Mouse (Mus musculus): ENCODE measurements around the gene Slc27a3. TPM values are rescaled to one million over a fixed set of nuclear protein-coding genes. Genes with fewer than 3 reads are reported as not detected.
A peak's percentile ranks its signal among the peaks of the same experiment; 100 is the strongest.

Slc27a3 gene
- polyA plus RNA-seq, 1 experiment from 2014 or later: 38.8 TPM

DNA sequence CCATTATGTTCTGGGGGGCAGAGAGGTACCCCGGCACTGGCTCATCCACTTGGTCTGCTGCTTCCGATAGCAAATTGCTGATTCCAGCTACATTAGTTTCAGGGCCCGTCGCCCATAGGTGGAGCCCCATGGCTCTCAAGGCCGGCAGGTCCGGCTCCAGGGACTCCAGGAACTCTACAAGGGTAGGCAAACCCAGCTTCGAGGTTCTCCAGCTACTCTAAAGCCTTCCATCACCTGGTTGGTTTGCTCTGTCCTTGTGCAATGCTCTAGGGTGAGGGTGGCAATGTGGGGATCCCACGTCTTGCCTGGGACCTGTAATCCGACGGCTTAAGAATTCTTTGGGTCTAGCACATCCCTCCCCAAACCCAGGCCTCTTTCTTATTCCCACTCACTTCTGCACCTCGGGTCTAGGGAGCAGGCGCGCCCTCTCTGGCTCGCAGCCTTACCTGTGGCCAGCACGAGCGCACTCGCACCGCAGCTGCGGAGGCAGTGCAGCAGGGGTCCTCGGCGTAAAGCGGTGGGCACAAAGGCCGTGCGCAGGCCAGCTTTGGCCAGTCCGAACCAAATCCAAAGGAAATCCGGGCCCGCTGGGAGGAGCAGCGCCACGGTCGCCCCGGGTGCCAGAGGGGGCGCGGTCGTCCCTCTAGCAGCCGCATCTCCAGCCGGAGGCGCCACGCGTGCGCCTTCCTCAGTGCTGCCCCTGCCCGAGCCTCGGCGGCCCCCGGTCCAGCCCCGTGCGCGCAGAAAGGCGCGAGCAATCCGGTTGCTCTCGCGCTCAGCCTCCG is 820 bp downstream of the Slc27a3 start:
- Histone ChIP-seq H3K36me3 (peaks cover 58% of the 10 kb centered on the region), H3K9me3 (no peaks in the 10 kb centered on the region), H3K4me3 (peak overlapping the region; percentile 77), H3K4me1 (peaks cover 41% of the 10 kb centered on the region), H3K27me3 (no peaks in the 10 kb centered on the region), H3K4me2 (replicated peaks) (peak overlapping the region; percentile 90), H3K27ac (peak overlapping the region; percentile 98), H3K9ac (peak overlapping the region; percentile 89)
- 3% methylated on average over 53 of the region's 53 CpGs for WGBS
- ATAC-seq (ENCODE audit: low FRiP score, low read depth): peak; percentile 64

DNA sequence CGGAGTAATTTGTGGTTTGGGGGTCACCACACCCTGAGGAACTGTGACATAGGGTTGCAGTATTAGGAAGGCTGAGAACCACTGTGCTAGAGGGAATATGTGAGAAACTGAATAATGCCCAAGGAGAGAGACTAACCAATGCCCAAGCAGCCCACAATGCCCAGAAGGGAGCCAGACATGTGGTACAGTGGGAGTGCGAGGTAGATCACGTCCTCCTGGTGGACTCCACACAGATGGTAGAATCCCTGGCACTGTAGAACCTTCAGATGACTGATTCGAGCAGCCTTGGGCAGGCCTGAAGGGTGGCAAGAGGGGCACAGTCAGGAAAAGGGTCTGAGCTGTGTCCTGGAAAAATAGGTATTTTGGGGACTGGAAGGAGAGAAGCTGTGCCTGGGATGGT is 1.5 kb downstream of the Slc27a3 start:
- H3K36me3 ChIP-seq: peaks cover 53% of the 10 kb centered on the region
- WGBS: 72% methylated on average over 4 of the region's 4 CpGs
- H3K27ac ChIP-seq: no peak overlapping the region
- peak overlapping the region; percentile 89 for H3K9ac ChIP-seq
- no peaks in the 10 kb centered on the region for H3K27me3 ChIP-seq
- no peaks in the 10 kb centered on the region for H3K9me3 ChIP-seq
- H3K4me1 ChIP-seq: peaks cover 41% of the 10 kb centered on the region
- H3K4me3 ChIP-seq: peak overlapping the region; percentile 77
- no peak for ATAC-seq (ENCODE audit: low FRiP score, low read depth)
- H3K4me2 ChIP-seq (replicated peaks): peak overlapping the region; percentile 90

DNA sequence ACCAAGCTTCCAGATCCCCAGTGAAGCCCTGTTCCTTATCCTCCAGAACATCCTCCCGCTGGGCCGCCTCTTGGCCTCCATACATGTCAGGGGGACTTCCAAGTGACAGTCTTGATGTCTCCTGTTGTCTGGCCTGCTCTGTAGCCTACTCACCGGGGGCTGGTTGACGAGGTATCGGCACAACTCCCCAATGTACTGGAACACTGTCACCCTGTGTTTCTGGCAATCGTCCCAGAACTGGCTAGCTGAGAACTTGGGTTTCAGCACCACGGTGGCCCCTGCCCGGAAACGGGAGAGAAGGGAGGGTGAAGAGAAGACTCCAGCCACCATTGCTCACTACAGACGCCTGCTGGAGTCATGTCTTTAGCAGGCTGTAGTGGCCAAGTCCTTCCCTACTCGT is 2.3 kb downstream of the Slc27a3 start:
- H3K4me2 ChIP-seq (replicated peaks): peak overlapping the region; percentile 90
- peak overlapping the region; percentile 77 for H3K4me3 ChIP-seq
- peaks cover 46% of the 10 kb centered on the region for H3K36me3 ChIP-seq
- H3K27ac ChIP-seq: no peak overlapping the region; the same call in 1 of the 2 replicates
- peaks cover 41% of the 10 kb centered on the region for H3K4me1 ChIP-seq
- WGBS: 60% methylated on average over 11 of the region's 11 CpGs
- H3K27me3 ChIP-seq: no peaks in the 10 kb centered on the region
- no peak for ATAC-seq (ENCODE audit: low FRiP score, low read depth)
- no peaks in the 10 kb centered on the region for H3K9me3 ChIP-seq
- peak overlapping the region; percentile 89; the same call in 1 of the 2 replicates for H3K9ac ChIP-seq

DNA sequence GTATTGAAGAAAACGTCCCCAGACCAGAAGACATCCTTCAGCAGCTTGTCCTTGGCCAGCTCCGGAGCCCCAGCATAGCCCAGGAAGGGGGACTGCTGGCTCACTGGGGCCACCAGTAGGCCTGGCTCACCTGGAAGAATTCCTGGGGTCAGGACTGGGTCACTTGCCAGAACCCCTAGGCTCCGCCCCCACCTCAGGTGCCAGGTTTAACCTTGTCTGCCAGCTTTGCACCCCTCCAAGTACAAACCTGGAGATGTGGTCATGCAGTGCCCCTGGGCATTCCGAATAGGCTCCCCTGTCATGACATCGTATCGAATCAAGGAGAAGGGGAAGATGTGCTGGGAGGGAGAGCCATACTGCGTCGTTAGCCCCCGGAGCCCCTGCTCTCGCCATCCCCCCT is 2.9 kb downstream of the Slc27a3 start:
- H3K9me3 ChIP-seq: no peaks in the 10 kb centered on the region
- ATAC-seq (ENCODE audit: low FRiP score, low read depth): no peak
- H3K4me1 ChIP-seq: peaks cover 41% of the 10 kb centered on the region
- 93% methylated on average over 10 of the region's 10 CpGs for WGBS
- H3K4me3 ChIP-seq: no peak overlapping the region
- peaks cover 40% of the 10 kb centered on the region for H3K36me3 ChIP-seq
- H3K9ac ChIP-seq: peak overlapping the region; percentile 89; the same call in 1 of the 2 replicates
- no peaks in the 10 kb centered on the region for H3K27me3 ChIP-seq
- peak overlapping the region; percentile 90 for H3K4me2 ChIP-seq (replicated peaks)
- H3K27ac ChIP-seq: no peak overlapping the region

DNA sequence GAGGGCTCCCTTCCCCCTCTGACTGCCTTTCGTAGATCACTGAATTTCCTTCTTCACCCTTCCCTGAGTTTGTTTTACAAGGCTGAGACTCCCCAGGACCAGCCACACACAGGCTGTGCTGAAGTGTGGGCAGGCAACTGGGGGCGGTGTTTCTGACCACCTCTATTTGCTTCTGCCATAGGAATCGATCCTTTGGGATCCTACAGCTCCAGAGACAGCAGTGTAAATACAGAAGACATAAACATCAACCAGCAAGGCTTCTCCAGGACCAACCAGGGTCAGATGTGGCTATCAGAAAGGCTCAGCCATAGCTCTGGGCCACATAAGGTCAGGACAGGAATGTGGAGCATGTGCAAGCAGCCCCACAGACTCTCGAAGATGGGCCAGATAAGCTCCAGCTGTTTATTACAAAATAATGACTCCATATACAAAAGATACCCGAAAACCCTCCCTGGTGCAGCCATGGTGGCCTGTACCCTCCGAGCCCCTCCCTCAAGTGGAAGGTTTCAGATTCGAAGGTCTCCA is 4.8 kb downstream of the Slc27a3 start:
- H3K4me2 ChIP-seq (replicated peaks): no peak overlapping the region
- no peak overlapping the region for H3K9ac ChIP-seq
- no peak overlapping the region for H3K27ac ChIP-seq
- no peaks in the 10 kb centered on the region for H3K27me3 ChIP-seq
- H3K9me3 ChIP-seq: no peaks in the 10 kb centered on the region
- 69% methylated on average over 7 of the region's 7 CpGs for WGBS
- H3K4me1 ChIP-seq: peaks cover 25% of the 10 kb centered on the region
- H3K4me3 ChIP-seq: no peak overlapping the region
- ATAC-seq (ENCODE audit: low FRiP score, low read depth): no peak
- peaks cover 32% of the 10 kb centered on the region for H3K36me3 ChIP-seq

DNA sequence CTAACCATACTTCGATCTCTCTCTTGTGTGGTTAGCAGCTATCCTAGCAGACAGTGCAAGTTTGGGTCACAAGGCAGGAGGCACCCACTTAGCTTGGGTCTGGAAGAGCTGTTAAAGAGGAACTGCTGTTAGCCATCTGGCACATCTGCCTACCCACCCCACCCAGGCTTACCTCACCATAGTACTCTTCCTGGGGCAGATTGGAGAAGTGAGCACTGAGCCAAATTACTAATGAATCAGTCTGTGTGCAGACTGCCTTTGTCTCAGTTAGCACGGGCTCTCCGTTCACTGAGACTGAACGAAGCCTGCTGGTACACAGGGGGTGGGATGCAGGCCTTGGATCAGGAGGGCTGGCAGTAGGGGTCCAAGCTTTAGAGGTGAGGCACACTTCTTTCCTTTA is 6.0 kb downstream of the Slc27a3 start:
- Histone ChIP-seq H3K9ac (no peak overlapping the region), H3K4me1 (peaks cover 20% of the 10 kb centered on the region), H3K27ac (no peak overlapping the region), H3K27me3 (no peaks in the 10 kb centered on the region), H3K9me3 (no peaks in the 10 kb centered on the region), H3K36me3 (peaks cover 32% of the 10 kb centered on the region), H3K4me3 (no peak overlapping the region), H3K4me2 (replicated peaks) (no peak overlapping the region)
- ATAC-seq (ENCODE audit: low FRiP score, low read depth): no peak
- 90% methylated on average over 4 of the region's 4 CpGs for WGBS

DNA sequence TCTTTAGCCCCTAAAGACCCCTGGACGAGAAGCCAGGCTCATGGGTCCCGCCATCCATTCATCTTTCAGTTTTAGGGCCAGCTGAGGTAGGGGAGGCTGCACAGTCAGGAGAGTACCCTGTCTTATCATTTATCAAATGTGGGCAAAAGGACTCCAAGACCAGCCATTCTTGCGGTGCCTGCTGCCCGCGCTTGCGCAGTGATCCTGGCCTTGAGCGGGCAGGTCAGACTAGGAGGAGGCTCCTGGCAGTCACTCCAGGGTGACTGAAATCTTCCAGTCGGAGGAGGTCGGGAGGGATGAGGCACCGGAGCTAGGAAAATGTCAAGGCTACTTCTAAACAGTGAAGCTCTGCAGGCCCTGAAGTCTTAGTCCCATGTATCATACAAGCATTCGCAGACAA is 8.0 kb downstream of the Slc27a3 start:
- H3K4me2 ChIP-seq (replicated peaks): no peak overlapping the region
- no peak overlapping the region for H3K4me3 ChIP-seq
- no peak overlapping the region for H3K9ac ChIP-seq
- no peaks in the 10 kb centered on the region for H3K27me3 ChIP-seq
- no peak overlapping the region for H3K27ac ChIP-seq
- WGBS: 76% methylated on average over 11 of the region's 11 CpGs
- no peak for ATAC-seq (ENCODE audit: low FRiP score, low read depth)
- H3K4me1 ChIP-seq: peaks cover under 1% of the 10 kb centered on the region
- peaks cover 28% of the 10 kb centered on the region for H3K36me3 ChIP-seq
- H3K9me3 ChIP-seq: no peaks in the 10 kb centered on the region

DNA sequence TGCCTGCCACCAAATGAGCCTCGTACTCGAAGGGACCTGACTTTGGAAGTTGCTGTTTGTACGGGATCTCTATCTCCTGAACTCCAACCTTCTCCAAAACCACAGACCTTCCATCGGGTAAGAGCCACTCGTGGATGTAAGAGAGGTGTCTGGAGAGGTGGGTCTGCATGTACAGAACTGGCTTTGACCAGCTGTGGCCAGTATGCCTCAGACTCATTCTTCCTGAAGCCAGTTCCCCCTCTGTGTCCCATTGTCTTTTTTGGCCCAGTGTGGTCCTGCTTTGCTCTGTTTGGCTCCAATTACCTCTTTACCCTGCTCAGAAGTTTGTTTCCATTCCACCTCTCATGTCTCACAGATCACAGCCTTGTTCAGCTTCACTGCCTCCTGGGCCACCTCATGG is 11.2 kb downstream of the Slc27a3 start:
- Histone ChIP-seq H3K4me3 (no peak overlapping the region), H3K27me3 (no peaks in the 10 kb centered on the region), H3K9ac (no peak overlapping the region), H3K27ac (no peak overlapping the region), H3K4me1 (0 out of 2 replicates have a peak, but pooled peaks cover 3% of the 10 kb centered on the region), H3K4me2 (replicated peaks) (no peak overlapping the region), H3K9me3 (no peaks in the 10 kb centered on the region), H3K36me3 (no peaks in the 10 kb centered on the region)
- no peak for ATAC-seq (ENCODE audit: low FRiP score, low read depth)
- WGBS: 89% methylated on average over 5 of the region's 5 CpGs

DNA sequence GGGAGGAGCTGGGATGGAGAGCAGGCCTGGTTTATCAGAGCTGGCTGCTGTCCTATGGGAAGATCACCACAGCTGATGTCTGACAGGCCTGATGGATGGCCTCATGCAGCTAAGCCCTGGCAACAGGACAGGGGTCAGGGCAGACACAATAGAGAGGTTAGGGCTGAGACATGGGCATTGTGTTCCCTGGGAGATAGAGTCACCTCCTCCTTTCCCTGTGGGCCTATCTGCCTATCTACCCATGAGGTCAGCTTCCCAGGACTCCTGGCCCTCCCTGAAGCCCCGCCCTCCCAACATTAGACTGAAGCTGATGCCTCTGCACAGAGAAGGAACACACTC is 13.5 kb downstream of the Slc27a3 start:
- Histone ChIP-seq H3K4me1 (0 out of 2 replicates have a peak, but pooled peaks cover 3% of the 10 kb centered on the region), H3K9me3 (no peaks in the 10 kb centered on the region), H3K27me3 (no peaks in the 10 kb centered on the region), H3K36me3 (no peaks in the 10 kb centered on the region), H3K4me3 (no peak overlapping the region), H3K27ac (no peak overlapping the region), H3K9ac (no peak overlapping the region), H3K4me2 (replicated peaks) (no peak overlapping the region)
- 82% methylated on average over 1 of the region's 1 CpGs for WGBS
- no peak for ATAC-seq (ENCODE audit: low FRiP score, low read depth)

DNA sequence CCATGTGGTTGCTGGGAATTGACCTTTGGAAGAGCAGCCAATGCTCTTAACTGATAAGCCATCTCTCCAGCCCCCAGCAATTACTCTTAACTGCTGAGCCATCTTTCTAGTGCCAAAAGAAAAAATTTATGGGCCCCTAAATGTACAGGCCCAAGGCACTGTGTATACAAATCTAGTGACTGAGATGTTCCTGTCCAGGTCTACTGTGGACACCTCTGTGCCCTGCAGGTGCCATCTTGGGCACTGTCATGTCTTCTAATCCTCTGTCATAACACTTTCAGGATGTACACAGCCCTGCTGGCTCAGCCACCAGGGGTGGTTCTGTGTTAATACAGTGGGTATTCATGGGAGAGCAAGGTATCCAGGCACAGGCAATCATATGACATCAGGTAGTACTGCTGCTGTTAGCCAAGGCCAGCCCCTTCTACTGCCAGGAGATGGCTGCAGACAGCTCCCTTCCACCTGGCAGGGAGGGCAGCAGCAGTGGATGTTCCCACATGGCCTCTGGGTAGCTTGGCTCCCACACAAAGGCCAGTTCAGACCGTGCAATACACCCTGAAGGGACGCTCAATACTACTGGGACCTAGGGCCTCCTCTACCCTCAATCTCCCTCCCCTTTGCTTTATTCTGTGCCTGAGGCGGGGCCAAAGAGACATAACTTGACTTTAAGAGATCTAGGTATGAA is 14.0 kb downstream of the Slc27a3 start:
- H3K9me3 ChIP-seq: no peaks in the 10 kb centered on the region
- H3K27me3 ChIP-seq: no peaks in the 10 kb centered on the region
- H3K36me3 ChIP-seq: no peaks in the 10 kb centered on the region
- H3K27ac ChIP-seq: no peak overlapping the region
- H3K4me3 ChIP-seq: no peak overlapping the region
- 0 out of 2 replicates have a peak, but pooled peaks cover 3% of the 10 kb centered on the region for H3K4me1 ChIP-seq
- H3K9ac ChIP-seq: no peak overlapping the region
- 69% methylated on average over 3 of the region's 3 CpGs for WGBS
- no peak overlapping the region for H3K4me2 ChIP-seq (replicated peaks)
- no peak for ATAC-seq (ENCODE audit: low FRiP score, low read depth)

DNA sequence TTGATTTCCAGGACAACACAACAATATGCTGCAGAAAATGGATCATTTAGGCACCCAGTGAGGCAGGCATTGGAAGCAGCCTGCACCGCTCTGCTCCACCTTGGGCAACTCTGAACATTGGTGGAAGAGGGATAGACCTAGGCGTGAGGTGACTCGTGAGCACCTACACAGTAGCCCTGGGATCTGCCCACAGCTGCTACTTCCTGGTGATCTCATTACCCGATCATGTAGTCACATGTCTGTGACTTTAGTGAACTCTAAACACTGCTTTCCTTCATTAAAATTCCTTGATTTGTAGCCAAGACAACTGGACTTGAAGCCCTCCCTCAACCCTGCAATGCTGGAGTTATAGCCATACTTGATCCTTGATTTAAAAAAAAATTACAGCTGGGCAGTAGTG is 15.4 kb downstream of the Slc27a3 start:
- Histone ChIP-seq H3K27ac (no peak overlapping the region), H3K9me3 (no peaks in the 10 kb centered on the region), H3K4me1 (0 out of 2 replicates have a peak, but pooled peaks cover 3% of the 10 kb centered on the region), H3K36me3 (no peaks in the 10 kb centered on the region), H3K9ac (0 out of 2 replicates have a peak overlapping the region, but pooled peaks have one; percentile 19), H3K4me2 (replicated peaks) (no peak overlapping the region), H3K27me3 (no peaks in the 10 kb centered on the region), H3K4me3 (no peak overlapping the region)
- WGBS: 75% methylated on average over 4 of the region's 4 CpGs
- ATAC-seq (ENCODE audit: low FRiP score, low read depth): no peak

DNA sequence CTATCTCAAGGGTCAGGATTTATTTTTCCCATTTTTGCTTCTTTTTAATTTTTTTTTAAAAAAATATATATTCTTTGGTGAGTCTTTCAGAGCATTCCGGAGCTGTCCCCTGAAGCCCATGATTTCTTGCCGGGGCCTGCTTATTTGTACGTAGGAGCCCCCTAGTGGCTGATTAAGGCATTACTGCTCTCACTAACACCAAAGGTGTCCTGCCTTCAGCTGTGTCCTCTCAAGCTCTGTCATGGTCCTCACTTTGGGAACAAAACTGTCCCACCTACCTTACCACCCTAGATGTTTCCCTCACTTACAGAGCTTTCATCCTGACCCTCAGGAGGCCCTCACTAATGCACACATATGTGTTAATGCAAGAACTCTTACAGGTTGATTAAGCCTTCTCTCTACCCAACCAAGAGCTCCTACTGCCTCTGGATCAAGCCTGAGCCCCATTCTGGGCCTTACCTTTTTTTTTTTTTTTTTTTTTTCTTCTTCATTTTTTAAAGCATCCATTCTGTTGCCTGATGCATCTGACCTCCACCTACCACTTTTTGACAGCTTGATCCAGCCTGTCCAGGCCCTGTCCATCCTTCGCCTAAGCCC is 16.2 kb downstream of the Slc27a3 start:
- no peaks in the 10 kb centered on the region for H3K9me3 ChIP-seq
- H3K4me3 ChIP-seq: no peak overlapping the region
- ATAC-seq (ENCODE audit: low FRiP score, low read depth): peak; percentile 70
- no peak overlapping the region for H3K9ac ChIP-seq
- H3K4me1 ChIP-seq: 0 out of 2 replicates have a peak, but pooled peaks cover 3% of the 10 kb centered on the region
- H3K36me3 ChIP-seq: no peaks in the 10 kb centered on the region
- 25% methylated on average over 4 of the region's 4 CpGs for WGBS
- H3K4me2 ChIP-seq (replicated peaks): no peak overlapping the region
- no peak overlapping the region for H3K27ac ChIP-seq
- H3K27me3 ChIP-seq: no peaks in the 10 kb centered on the region

All from limb, embryonic 13.5 days (tissue).